In the genomic region with DNA sequence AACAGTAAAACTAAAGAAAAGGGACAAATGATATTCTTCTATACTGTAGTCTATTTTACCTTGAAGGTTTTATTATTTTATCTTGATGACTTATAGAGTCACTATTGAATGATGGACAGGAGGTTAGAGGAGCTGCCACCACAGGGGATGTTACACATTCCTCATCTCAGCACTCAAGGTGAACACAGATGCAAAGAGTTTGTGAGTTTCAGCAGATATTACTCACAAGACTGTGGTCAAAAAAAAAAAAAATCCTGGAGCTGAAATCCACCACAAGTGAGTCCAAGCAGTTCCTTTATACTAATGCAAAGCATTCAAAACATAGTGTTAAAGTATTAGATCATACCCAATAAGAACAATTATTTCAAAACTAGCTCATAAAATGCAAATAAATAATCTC, we compare ENCODE assay signal across 16 mouse cellular contexts.
"Had no signal": no experiment of that assay in that cellular context is flagged by ENCODE, and none has a peak within 500 bp of the region (broad histone marks: within the 10 kb centered on the region; RNA-seq: fewer than 3 reads in every experiment).

No protein-coding gene starts in this region.

- DNase-seq: heart, postnatal 10 days; heart, postnatal 14 days; heart, postnatal 36 days; heart, postnatal 4 days; kidney, adult 11 months; kidney, adult 18-20 months; kidney, adult 2 months; kidney, adult 8-10 months; kidney, adult 9 months; kidney, postnatal 10 days; kidney, postnatal 14 days; kidney, postnatal 25 days; kidney, postnatal 36 days; kidney, postnatal 4 days; layer of hippocampus, adult 9-11 months; layer of hippocampus, postnatal 36 days had no signal
